Comparison of ENCODE assay signal across 13 mouse cellular contexts in the genomic region with DNA sequence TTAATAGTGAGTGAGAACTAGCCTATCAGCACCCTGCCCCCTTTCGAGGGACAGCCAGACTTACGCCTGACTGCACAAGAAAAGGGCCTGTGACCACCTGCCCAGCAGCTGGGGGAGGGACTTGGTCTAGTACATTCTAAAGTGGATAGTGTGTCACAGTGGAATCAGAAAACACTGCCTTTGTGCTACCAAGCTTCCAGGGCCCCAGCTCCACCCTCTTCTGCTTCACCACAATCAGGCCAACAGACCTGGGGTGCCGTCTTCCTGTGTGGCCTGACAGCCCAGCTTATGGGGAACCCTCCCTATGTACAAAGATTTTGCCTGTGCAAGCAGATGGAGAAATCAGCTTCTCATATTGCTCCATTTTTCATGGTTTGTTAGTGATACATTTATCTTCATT. TPM values are rescaled to one million over a fixed set of nuclear protein-coding genes. Genes with fewer than 3 reads are reported as not detected.
DNase-seq lines count a peak whose midpoint lies in the region; ATAC-seq and TF ChIP-seq lines count a peak whose summit lies in the region.
"Had no signal": no experiment of that assay in that cellular context is flagged by ENCODE, and none has a peak within 500 bp of the region (broad histone marks: within the 10 kb centered on the region; RNA-seq: fewer than 3 reads in every experiment).

No protein-coding gene starts in this region.

- no peak overlapping the region for H3K4me2 ChIP-seq in forebrain, embryonic 16.5 days (ENCODE audit: low read length)
- peak overlapping the region; percentile 48; the same call in 1 of the 2 replicates for H3K4me2 ChIP-seq in midbrain, embryonic 12.5 days (replicated peaks)
- H3K4me2 ChIP-seq: heart, embryonic 15.5 days had no signal

- WGBS in forebrain, embryonic 16.5 days: 14% methylated on average over 3 of the region's 3 CpGs
- 13% methylated on average over 3 of the region's 3 CpGs for WGBS in midbrain, embryonic 12.5 days

- H3K4me1 ChIP-seq in G1E (ENCODE audit: insufficient read depth, low read depth, low read length): peaks cover 30% of the 10 kb centered on the region
- H3K4me1 ChIP-seq in forebrain, embryonic 16.5 days (replicated peaks; ENCODE audit: control insufficient read depth, insufficient read depth, low read length): peaks cover 20% of the 10 kb centered on the region
- peaks cover 42% of the 10 kb centered on the region for H3K4me1 ChIP-seq in midbrain, embryonic 12.5 days

- no peaks in the 10 kb centered on the region for H3K9me3 ChIP-seq in G1E (replicated peaks)
- no peaks in the 10 kb centered on the region for H3K9me3 ChIP-seq in forebrain, embryonic 16.5 days (ENCODE audit: control insufficient read depth, low read length)
- H3K9me3 ChIP-seq in midbrain, embryonic 12.5 days: no peaks in the 10 kb centered on the region
- H3K9me3 ChIP-seq: heart, embryonic 15.5 days had no signal

- no peak overlapping the region for H3K4me3 ChIP-seq in G1E (ENCODE audit: low read depth, low read length)
- no peak overlapping the region for H3K4me3 ChIP-seq in forebrain, embryonic 16.5 days (replicated peaks; ENCODE audit: low read length)
- H3K4me3 ChIP-seq in midbrain, embryonic 12.5 days: no peak overlapping the region
- H3K4me3 ChIP-seq in left cerebral cortex, adult 2 months: no peak overlapping the region
- H3K4me3 ChIP-seq: heart, embryonic 15.5 days had no signal

- H3K36me3 ChIP-seq in G1E (replicated peaks): no peaks in the 10 kb centered on the region
- H3K36me3 ChIP-seq in forebrain, embryonic 16.5 days (ENCODE audit: control insufficient read depth, insufficient read depth): no peaks in the 10 kb centered on the region
- H3K36me3 ChIP-seq in midbrain, embryonic 12.5 days: no peaks in the 10 kb centered on the region
- H3K36me3 ChIP-seq: heart, embryonic 15.5 days had no signal

- no peak overlapping the region for H3K9ac ChIP-seq in forebrain, embryonic 16.5 days (replicated peaks; ENCODE audit: low read depth, low read length)
- no peak overlapping the region for H3K9ac ChIP-seq in midbrain, embryonic 12.5 days (replicated peaks)
- H3K9ac ChIP-seq: heart, embryonic 15.5 days had no signal

- H3K27me3 ChIP-seq in G1E (ENCODE audit: insufficient read depth, low read length): peaks cover 12% of the 10 kb centered on the region
- no peaks in the 10 kb centered on the region for H3K27me3 ChIP-seq in forebrain, embryonic 16.5 days (replicated peaks; ENCODE audit: control insufficient read depth, insufficient read depth, low read length)
- peaks cover 3% of the 10 kb centered on the region; the same call in 1 of the 2 replicates for H3K27me3 ChIP-seq in midbrain, embryonic 12.5 days

- ATAC-seq in G1E (ENCODE audit: extremely low read depth, insufficient number of reproducible peaks, low FRiP score, poor library complexity, severe bottlenecking): peak; percentile 62
- ATAC-seq in forebrain, embryonic 16.5 days: peak; percentile 61
- ATAC-seq in midbrain, embryonic 12.5 days (ENCODE audit: low FRiP score, low read depth): peak; percentile 18

- intact Hi-C loops in left cerebral cortex, adult 2 months (cut with DNase I): no loop called here

- H3K27ac ChIP-seq in forebrain, embryonic 16.5 days (ENCODE audit: low read length): peak overlapping the region; percentile 81
- H3K27ac ChIP-seq in midbrain, embryonic 12.5 days (replicated peaks): peak overlapping the region; percentile 69
- no peak overlapping the region for H3K27ac ChIP-seq in left cerebral cortex, adult 2 months
- H3K27ac ChIP-seq: heart, embryonic 15.5 days; stomach, postnatal 0 days had no signal

- TF ChIP-seq CTCF in G1E (IDR thresholded peaks at IDR 0.05; ENCODE audit: low read depth, low read length): no peak
- TF ChIP-seq CTCF in left cerebral cortex, adult 2 months (IDR thresholded peaks at IDR 0.05): no peak

- no peak for DNase-seq in G1E (ENCODE audit: low spot score)
- peak; percentile 80 for DNase-seq in embryo, embryonic 10 days (ENCODE audit: low spot score)
- no peak for DNase-seq in urinary bladder, adult 2 months (ENCODE audit: low spot score)
- DNase-seq in layer of hippocampus, postnatal 25 days (ENCODE audit: extremely low spot score in 1 of 2, low spot score in 1 of 2): no peak
- no peak for DNase-seq in kidney, adult 11 months
- no peak for DNase-seq in left cerebral cortex, adult 2 months (ENCODE audit: extremely low spot score in 1 of 2, low spot score in 2 of 2)
- DNase-seq: kidney, postnatal 14 days; lung, adult 18-20 months; right cerebral cortex, postnatal 4 days had no signal

RNA-seq across cellular contexts. Expression of a gene that starts 3.6 kb away (rescaled TPM):
- total RNA-seq in G1E (2014; fragmentation: Nextera tagmentation) (not detected in 2 replicates), G1E (2017) (0.41 and 0.49 TPM in 2 replicates)
- polyA plus RNA-seq in G1E (2012): not detected in 2 replicates
- polyA plus RNA-seq in forebrain, embryonic 16.5 days (2015; fragmentation: Nextera tagmentation; extraction: Ambion mirVana): 11.5 and 14.2 TPM in 2 replicates
- polyA plus RNA-seq in midbrain, embryonic 12.5 days (2016; fragmentation: Nextera tagmentation; extraction: Ambion mirVana): 38.5 and 50.2 TPM in 2 replicates
- polyA plus RNA-seq in urinary bladder, adult 2 months (2012; rRNA removed): 0.09 and 0.23 TPM in 2 replicates
- 1 to 10 TPM; 2.5 to 3.2 TPM for total RNA-seq in layer of hippocampus, postnatal 25 days (2021)
- 1 to 10 TPM; 1.4 to 1.6 TPM for total RNA-seq in left cerebral cortex, adult 2 months (2021)

RNA-seq across cellular contexts. Expression of a gene that starts 28.1 kb away (rescaled TPM):
- 52.9 and 64.9 TPM in 2 replicates for total RNA-seq in G1E (2014; fragmentation: Nextera tagmentation)
- total RNA-seq in G1E (2017): 30.1 and 55.0 TPM in 2 replicates
- 3.6 and 4.4 TPM in 2 replicates for polyA plus RNA-seq in G1E (2012)
- polyA plus RNA-seq in forebrain, embryonic 16.5 days (2015; fragmentation: Nextera tagmentation; extraction: Ambion mirVana): 20.3 and 27.9 TPM in 2 replicates
- polyA plus RNA-seq in midbrain, embryonic 12.5 days (2016; fragmentation: Nextera tagmentation; extraction: Ambion mirVana): 25.9 and 27.6 TPM in 2 replicates
- polyA plus RNA-seq in urinary bladder, adult 2 months (2012; rRNA removed): 12.8 and 13.6 TPM in 2 replicates
- 10 to 100 TPM in 1 of 2 experiments, 1 to 10 TPM in 1; 9.8 to 12.3 TPM for total RNA-seq in layer of hippocampus, postnatal 25 days (2021)
- total RNA-seq in left cerebral cortex, adult 2 months (2021): 10 to 100 TPM; 12.1 TPM

Comparison
In these comparisons a context has a peak if more than half of its experiments do, and no peak if none do; other contexts are left out.
1. RNA of a gene that starts 3.6 kb away (polyA plus RNA-seq): 38.5 to 50.2 TPM in midbrain, embryonic 12.5 days and 11.5 to 14.2 TPM in forebrain, embryonic 16.5 days; 0.09 to 0.23 TPM in urinary bladder, adult 2 months and not detected in G1E; every median in the first group is over 10 times any median in the second.
2. Peak in every context shown above with its lines, with median percentiles within 50 percentile points of each other: ATAC-seq.